Mouse (Mus musculus) E14TG2a.4 (cell line): ENCODE results near the gene Copb1.

ENCODE experiments used
- CTCF ChIP-seq: conservative IDR thresholded peaks from 2 replicates; pipeline ENCODE4 v1.5.1; 2014; ENCODE audit warnings: low read length
- NANOG ChIP-seq: IDR thresholded peaks from 2 replicates; pipeline ENCODE4 v1.6.1; 2014; ENCODE audit warnings: borderline replicate concordance, low read length, mixed read lengths
- POU5F1 ChIP-seq: IDR thresholded peaks from 2 replicates; pipeline ENCODE4 v1.6.1; 2014; ENCODE audit warnings: low read length, borderline replicate concordance

- TF ChIP-seq CTCF (no peak), NANOG (no peak), POU5F1 (no peak)
These were observed 21.0 kb upstream of the Copb1 start for GRCm38 (mm10) chr7:114275372-114276004.
